Mouse (Mus musculus): ENCODE results near the gene Ift80. TPM values are rescaled to one million over a fixed set of nuclear protein-coding genes. Genes with fewer than 3 reads are reported as not detected.

Gene Ift80
- polyA plus RNA-seq, 1 experiment from 2014 or later, result 7.8 TPM

DNA sequence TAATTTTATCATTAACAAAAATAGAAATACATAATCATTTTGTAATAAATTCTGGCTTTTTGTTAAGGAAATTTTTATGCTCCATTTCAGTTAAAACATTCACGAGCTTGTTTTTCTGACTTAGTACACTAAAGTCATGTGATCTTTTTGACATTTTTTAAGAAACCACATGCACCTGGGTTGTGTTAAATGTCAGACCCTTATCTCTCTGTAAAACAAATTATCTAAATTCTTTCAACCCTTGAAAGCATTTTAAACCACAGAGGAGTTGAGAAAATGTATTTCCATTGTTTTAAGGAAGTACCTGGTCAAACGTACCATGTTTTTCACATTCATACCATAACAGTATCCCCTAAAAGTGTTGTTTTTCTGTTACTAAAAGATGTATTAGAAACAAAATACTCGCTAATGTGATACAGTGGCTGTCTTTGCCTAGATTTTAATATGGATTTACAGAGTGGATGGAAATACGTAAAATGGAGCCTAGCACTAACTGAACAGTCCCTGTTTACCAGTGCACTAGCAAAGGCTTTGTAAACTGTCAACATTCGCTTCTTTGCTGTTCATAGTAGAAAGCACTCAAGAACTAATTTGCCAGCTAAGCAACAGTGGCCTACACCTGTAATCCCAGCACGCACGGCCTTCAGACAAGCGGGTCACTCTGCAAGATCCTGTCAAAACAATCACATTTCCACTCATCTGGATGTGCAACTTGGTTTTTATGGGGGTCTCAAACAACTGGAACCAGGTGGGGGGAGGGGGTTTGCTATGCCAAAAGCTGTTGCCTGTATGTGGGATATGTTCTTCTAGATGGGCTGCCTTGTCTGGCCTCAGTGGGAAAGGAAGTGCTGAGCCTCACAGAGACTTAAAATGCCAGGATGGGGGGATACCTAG is 29.5 kb downstream of the Ift80 start:
- no peak overlapping the region for H3K9ac ChIP-seq (ENCODE audit: low read depth, low read length)
- ATAC-seq, result no peak
- no peaks in the 10 kb centered on the region for H3K27me3 ChIP-seq (replicated peaks; ENCODE audit: control insufficient read depth, insufficient read depth, low read length)
- H3K4me3 ChIP-seq (ENCODE audit: low read length), result no peak overlapping the region
- no peaks in the 10 kb centered on the region for H3K36me3 ChIP-seq (ENCODE audit: control insufficient read depth, insufficient read depth, low read length)
- no peaks in the 10 kb centered on the region for H3K4me1 ChIP-seq (ENCODE audit: control insufficient read depth, insufficient read depth, low read depth, low read length)
- 88% methylated on average over 8 of the region's 8 CpGs for WGBS
- no peak overlapping the region for H3K4me2 ChIP-seq (ENCODE audit: low read length)
- H3K9me3 ChIP-seq (ENCODE audit: control insufficient read depth, low read length), result no peaks in the 10 kb centered on the region
- H3K27ac ChIP-seq (ENCODE audit: low read depth, low read length), result no peak overlapping the region

DNA sequence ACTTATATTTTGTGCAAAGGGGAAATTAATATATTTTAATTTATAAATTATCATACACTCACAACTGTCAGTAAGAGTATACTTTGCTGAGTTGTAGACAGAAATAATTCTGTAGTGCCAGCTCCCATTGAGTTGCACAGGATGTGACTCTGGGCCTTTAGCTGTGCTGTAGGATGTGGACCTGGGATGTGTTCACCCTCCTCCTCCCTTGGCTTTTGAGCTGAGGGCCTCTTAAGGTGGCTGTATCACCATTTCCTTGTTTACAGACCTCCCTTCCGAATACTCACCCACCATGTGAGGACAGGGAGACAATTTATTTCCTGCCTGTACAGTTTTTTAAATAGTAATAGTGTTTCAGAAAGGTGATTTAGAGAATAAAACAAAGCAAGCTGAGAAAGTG is 30.8 kb downstream of the Ift80 start:
- Histone ChIP-seq H3K9ac (ENCODE audit: low read depth, low read length) (no peak overlapping the region), H3K4me1 (ENCODE audit: control insufficient read depth, insufficient read depth, low read depth, low read length) (no peaks in the 10 kb centered on the region), H3K9me3 (ENCODE audit: control insufficient read depth, low read length) (no peaks in the 10 kb centered on the region), H3K27me3 (replicated peaks; ENCODE audit: control insufficient read depth, insufficient read depth, low read length) (no peaks in the 10 kb centered on the region), H3K4me3 (ENCODE audit: low read length) (no peak overlapping the region), H3K4me2 (ENCODE audit: low read length) (no peak overlapping the region), H3K27ac (ENCODE audit: low read depth, low read length) (no peak overlapping the region), H3K36me3 (ENCODE audit: control insufficient read depth, insufficient read depth, low read length) (no peaks in the 10 kb centered on the region)
- ATAC-seq, result no peak
- WGBS, result 90% methylated on average over 1 of the region's 1 CpGs

DNA sequence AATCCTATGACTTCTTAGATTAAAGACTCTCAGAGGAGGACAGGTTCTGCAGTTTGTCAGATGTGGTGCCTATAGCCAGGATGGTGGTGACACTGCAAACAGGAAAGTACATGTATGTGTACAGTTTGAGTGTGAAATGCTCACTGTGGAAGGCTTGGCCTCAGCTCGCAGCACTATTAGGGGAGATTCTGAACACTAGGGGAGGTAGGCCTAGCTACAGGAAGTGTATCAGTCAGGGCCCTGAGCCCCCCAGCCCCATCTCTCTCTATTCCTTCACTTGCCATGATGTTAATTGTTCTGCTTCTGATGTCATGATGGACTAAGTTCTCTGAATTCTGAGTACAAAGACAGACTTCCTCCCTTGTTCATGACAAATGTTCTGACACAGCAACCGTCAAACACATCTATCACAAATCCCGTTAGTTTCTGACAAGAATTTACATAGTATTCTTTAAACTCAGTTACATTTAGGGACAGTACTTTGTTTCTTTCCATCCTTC is 35.2 kb downstream of the Ift80 start:
- H3K9me3 ChIP-seq (ENCODE audit: control insufficient read depth, low read length), result peaks cover 5% of the 10 kb centered on the region
- no peaks in the 10 kb centered on the region for H3K27me3 ChIP-seq (replicated peaks; ENCODE audit: control insufficient read depth, insufficient read depth, low read length)
- no peaks in the 10 kb centered on the region for H3K4me1 ChIP-seq (ENCODE audit: control insufficient read depth, insufficient read depth, low read depth, low read length)
- no peak for ATAC-seq
- H3K36me3 ChIP-seq (ENCODE audit: control insufficient read depth, insufficient read depth, low read length), result peaks cover 10% of the 10 kb centered on the region
- WGBS, result 87% methylated on average over 3 of the region's 3 CpGs
- no peak overlapping the region for H3K4me2 ChIP-seq (ENCODE audit: low read length)
- no peak overlapping the region for H3K4me3 ChIP-seq (ENCODE audit: low read length)
- no peak overlapping the region for H3K9ac ChIP-seq (ENCODE audit: low read depth, low read length)
- no peak overlapping the region for H3K27ac ChIP-seq (ENCODE audit: low read depth, low read length)

DNA sequence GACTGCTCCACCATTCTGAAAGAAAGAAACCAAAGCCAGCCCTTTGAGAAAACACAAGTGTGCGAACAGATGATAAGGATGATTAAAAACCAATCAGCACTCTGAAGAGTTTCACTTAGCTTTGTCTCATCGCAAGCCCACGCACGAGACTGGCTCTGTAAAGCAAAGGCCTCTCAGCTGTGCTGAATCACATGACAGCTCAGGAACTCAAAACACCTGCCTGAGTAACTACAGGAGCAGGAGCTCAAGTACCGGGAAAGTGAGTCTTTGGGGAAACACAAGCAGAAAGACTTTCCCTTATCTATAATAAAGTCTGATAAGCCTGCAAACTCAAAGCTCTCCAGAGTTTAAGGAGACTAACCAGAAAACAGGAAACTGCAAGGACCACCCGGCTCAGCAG is 37.0 kb downstream of the Ift80 start:
- ATAC-seq, result no peak
- 96% methylated on average over 6 of the region's 6 CpGs for WGBS
- H3K9ac ChIP-seq (ENCODE audit: low read depth, low read length), result no peak overlapping the region

DNA sequence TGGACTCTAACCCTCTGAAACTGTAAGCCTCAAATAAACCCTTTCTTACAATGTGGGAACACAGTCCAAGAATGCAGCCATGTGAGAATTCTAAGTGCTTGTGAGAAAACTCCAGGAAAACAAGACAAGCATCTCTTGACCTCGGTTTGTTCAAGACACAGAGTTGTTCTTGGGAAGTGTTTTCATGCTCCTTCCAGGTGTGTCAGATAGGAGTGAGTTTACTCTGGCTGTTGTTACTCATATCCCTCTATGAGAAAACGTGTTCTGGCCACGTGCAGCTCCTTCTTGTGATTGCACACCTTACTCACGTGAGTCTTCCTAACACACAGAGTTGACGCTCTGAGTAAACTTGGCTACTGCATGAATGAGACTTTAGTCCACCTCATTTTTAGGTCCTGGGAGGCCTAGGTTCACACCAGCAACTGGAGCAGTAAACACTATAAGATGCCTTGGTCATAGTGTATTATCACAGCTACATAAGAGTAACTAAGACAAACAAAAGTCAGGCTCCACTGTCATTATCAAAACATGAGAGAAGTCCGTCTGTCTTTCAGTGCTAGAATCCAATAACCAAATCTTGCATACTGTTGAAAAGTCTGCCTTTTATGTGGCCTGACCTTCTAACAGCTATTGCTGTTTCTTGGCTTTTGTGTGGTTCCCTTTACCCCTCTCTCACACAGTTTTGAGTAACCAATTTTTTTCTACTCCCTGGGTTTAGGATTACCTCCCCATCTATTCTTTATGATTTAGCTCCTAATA is 37.7 kb downstream of the Ift80 start:
- WGBS, result 98% methylated on average over 6 of the region's 6 CpGs

More for the DNA sequence above, 37.0 kb downstream of the Ift80 start:
- Histone ChIP-seq H3K4me3 (ENCODE audit: low read length) (no peak overlapping the region), H3K9me3 (ENCODE audit: control insufficient read depth, low read length) (peaks cover 5% of the 10 kb centered on the region), H3K4me2 (ENCODE audit: low read length) (no peak overlapping the region), H3K4me1 (ENCODE audit: control insufficient read depth, insufficient read depth, low read depth, low read length) (no peaks in the 10 kb centered on the region), H3K27me3 (replicated peaks; ENCODE audit: control insufficient read depth, insufficient read depth, low read length) (no peaks in the 10 kb centered on the region), H3K36me3 (ENCODE audit: control insufficient read depth, insufficient read depth, low read length) (peaks cover 10% of the 10 kb centered on the region), H3K27ac (ENCODE audit: low read depth, low read length) (no peak overlapping the region)

DNA sequence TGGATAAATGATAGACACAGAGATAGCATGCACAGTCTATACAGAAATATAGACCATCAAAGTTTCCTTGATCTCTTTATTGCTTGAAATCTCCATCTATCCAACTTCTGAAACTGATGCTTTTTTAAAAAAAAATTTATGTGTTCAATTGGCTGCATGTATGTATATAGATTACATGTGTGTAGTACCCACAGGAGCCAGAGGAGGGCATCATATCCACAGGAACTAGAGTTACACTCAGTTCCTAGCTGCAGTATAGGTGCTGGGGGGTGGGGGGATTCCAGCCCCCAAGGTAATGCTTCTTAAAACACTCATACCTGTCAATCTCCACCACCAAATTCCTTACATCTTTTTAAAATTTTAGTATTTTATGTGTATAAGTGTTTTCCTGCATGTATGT is 39.7 kb downstream of the Ift80 start:
- H3K27me3 ChIP-seq (replicated peaks; ENCODE audit: control insufficient read depth, insufficient read depth, low read length), result no peaks in the 10 kb centered on the region
- H3K27ac ChIP-seq (ENCODE audit: low read depth, low read length), result no peak overlapping the region
- no peak for ATAC-seq
- no peaks in the 10 kb centered on the region for H3K4me1 ChIP-seq (ENCODE audit: control insufficient read depth, insufficient read depth, low read depth, low read length)
- H3K36me3 ChIP-seq (ENCODE audit: control insufficient read depth, insufficient read depth, low read length), result peaks cover 10% of the 10 kb centered on the region
- H3K9me3 ChIP-seq (ENCODE audit: control insufficient read depth, low read length), result peaks cover 5% of the 10 kb centered on the region
- H3K4me2 ChIP-seq (ENCODE audit: low read length), result no peak overlapping the region
- no peak overlapping the region for H3K4me3 ChIP-seq (ENCODE audit: low read length)
- no peak overlapping the region for H3K9ac ChIP-seq (ENCODE audit: low read depth, low read length)

More for the DNA sequence above, 37.7 kb downstream of the Ift80 start:
- Histone ChIP-seq H3K27me3 (replicated peaks; ENCODE audit: control insufficient read depth, insufficient read depth, low read length) (no peaks in the 10 kb centered on the region), H3K4me1 (ENCODE audit: control insufficient read depth, insufficient read depth, low read depth, low read length) (no peaks in the 10 kb centered on the region), H3K4me2 (ENCODE audit: low read length) (no peak overlapping the region), H3K36me3 (ENCODE audit: control insufficient read depth, insufficient read depth, low read length) (peaks cover 10% of the 10 kb centered on the region), H3K4me3 (ENCODE audit: low read length) (no peak overlapping the region), H3K9ac (ENCODE audit: low read depth, low read length) (no peak overlapping the region), H3K27ac (ENCODE audit: low read depth, low read length) (no peak overlapping the region), H3K9me3 (ENCODE audit: control insufficient read depth, low read length) (peaks cover 5% of the 10 kb centered on the region)
- no peak for ATAC-seq

DNA sequence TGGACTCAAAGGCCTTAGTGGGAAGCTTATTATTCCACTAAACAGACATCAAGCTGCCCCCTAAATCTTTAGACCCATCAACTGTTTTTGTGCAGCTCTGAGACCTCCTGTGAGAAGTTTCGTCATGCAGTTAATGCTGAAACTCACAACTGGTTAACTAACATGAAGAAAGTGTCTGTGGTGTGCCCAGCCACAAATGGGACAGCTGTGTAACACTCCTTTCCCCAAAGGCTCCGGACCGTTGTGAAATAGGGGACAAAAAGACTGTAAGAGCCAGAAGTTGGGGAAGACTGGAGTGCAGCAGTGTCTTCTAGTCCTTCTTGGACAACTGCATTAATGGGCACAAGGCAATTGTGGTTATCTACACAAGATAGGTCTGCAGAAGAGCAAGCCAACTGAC is 47.0 kb downstream of the Ift80 start:
- Histone ChIP-seq H3K27me3 (replicated peaks; ENCODE audit: control insufficient read depth, insufficient read depth, low read length) (no peaks in the 10 kb centered on the region), H3K9me3 (ENCODE audit: control insufficient read depth, low read length) (no peaks in the 10 kb centered on the region), H3K4me3 (ENCODE audit: low read length) (no peak overlapping the region), H3K9ac (ENCODE audit: low read depth, low read length) (no peak overlapping the region), H3K4me1 (ENCODE audit: control insufficient read depth, insufficient read depth, low read depth, low read length) (no peaks in the 10 kb centered on the region), H3K4me2 (ENCODE audit: low read length) (no peak overlapping the region), H3K36me3 (ENCODE audit: control insufficient read depth, insufficient read depth, low read length) (no peaks in the 10 kb centered on the region), H3K27ac (ENCODE audit: low read depth, low read length) (no peak overlapping the region)
- ATAC-seq, result no peak
- WGBS, result 92% methylated on average over 3 of the region's 3 CpGs

DNA sequence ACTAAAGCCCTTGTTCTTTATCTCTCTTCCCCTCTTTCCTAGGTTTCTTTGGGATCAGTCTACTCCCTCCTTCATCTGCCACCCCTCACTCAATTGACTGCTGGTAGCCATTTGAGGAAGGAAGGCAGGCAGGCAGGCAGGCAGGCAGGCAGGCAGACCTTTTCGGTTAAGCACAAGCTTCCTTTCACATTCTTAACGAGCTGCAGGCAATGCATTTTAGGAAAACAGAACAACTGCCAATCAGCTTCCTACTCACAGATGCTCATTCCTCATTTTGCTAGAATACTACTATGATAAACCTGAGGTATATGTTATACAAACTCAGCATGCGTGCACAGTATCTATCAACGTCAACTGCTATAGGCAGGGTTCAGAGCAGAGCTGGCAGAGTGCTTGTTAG is 47.9 kb downstream of the Ift80 start:
- Histone ChIP-seq H3K4me3 (ENCODE audit: low read length) (no peak overlapping the region), H3K27ac (ENCODE audit: low read depth, low read length) (no peak overlapping the region), H3K4me1 (ENCODE audit: control insufficient read depth, insufficient read depth, low read depth, low read length) (no peaks in the 10 kb centered on the region), H3K27me3 (replicated peaks; ENCODE audit: control insufficient read depth, insufficient read depth, low read length) (no peaks in the 10 kb centered on the region), H3K4me2 (ENCODE audit: low read length) (no peak overlapping the region), H3K9ac (ENCODE audit: low read depth, low read length) (no peak overlapping the region), H3K9me3 (ENCODE audit: control insufficient read depth, low read length) (no peaks in the 10 kb centered on the region), H3K36me3 (ENCODE audit: control insufficient read depth, insufficient read depth, low read length) (no peaks in the 10 kb centered on the region)
- ATAC-seq, result no peak
- WGBS, result 76% methylated on average over 4 of the region's 4 CpGs

DNA sequence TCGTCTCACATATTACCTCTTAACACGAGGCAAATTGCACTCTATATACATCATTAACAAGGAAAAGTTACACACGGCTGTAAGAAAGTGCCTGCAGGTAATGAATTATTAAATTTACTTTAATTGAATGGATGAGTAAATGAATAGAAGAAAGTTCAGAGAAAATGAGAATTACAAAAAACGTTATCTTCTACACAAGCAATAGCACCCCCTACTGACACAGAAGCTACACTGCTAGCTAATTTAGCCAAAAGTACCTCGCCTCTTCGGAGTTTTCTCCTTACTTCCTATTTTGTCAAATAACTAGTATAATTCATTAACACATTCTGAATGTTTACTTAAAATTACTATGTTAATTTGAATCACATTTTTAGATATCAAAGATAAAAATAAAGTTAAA is 49.9 kb downstream of the Ift80 start:
- Histone ChIP-seq H3K4me1 (ENCODE audit: control insufficient read depth, insufficient read depth, low read depth, low read length) (no peaks in the 10 kb centered on the region), H3K4me2 (ENCODE audit: low read length) (no peak overlapping the region), H3K9me3 (ENCODE audit: control insufficient read depth, low read length) (no peaks in the 10 kb centered on the region), H3K27me3 (replicated peaks; ENCODE audit: control insufficient read depth, insufficient read depth, low read length) (no peaks in the 10 kb centered on the region), H3K4me3 (ENCODE audit: low read length) (no peak overlapping the region), H3K9ac (ENCODE audit: low read depth, low read length) (no peak overlapping the region), H3K36me3 (ENCODE audit: control insufficient read depth, insufficient read depth, low read length) (no peaks in the 10 kb centered on the region), H3K27ac (ENCODE audit: low read depth, low read length) (no peak overlapping the region)
- WGBS, result 58% methylated on average over 6 of the region's 6 CpGs
- ATAC-seq, result peak; percentile 73

All from hindbrain, embryonic 16.5 days (tissue).